Mouse (Mus musculus) kidney, embryonic 15.5 days (tissue): Measurements from ENCODE around the gene St3gal6. TPM values are rescaled to one million over a fixed set of nuclear protein-coding genes. Genes with fewer than 3 reads are reported as not detected.

Experiments
- ATAC-seq: fragments of 200-750 bp; cut with Nextera tagmentation; replicated peaks from 2 replicates; pipeline ENCODE4 v1.8.0; 2017; ENCODE audit warnings: moderate TSS enrichment; ENCODE audit not compliant: low FRiP score
- H3K27ac ChIP-seq: fragments of 300-500 bp; sonication (generic); 2 replicates; pipeline ENCODE4 v1.5.1; 2015; ENCODE audit warnings: mild to moderate bottlenecking, inconsistent platforms
- H3K27me3 ChIP-seq: fragments of 300-500 bp; sonication (generic); 2 replicates; pipeline ENCODE4 v1.6.1; 2015; ENCODE audit warnings: inconsistent platforms
- H3K36me3 ChIP-seq: fragments of 300-500 bp; sonication (generic); 2 replicates; pipeline ENCODE4 v1.6.1; 2015; ENCODE audit warnings: inconsistent platforms
- H3K4me1 ChIP-seq: fragments of 300-500 bp; sonication (generic); 2 replicates; pipeline ENCODE4 v1.6.1; 2015; ENCODE audit warnings: inconsistent platforms
- H3K4me2 ChIP-seq: fragments of 300-500 bp; sonication (generic); 2 replicates; pipeline ENCODE4 v1.6.1; 2015; ENCODE audit warnings: moderate library complexity, mild to moderate bottlenecking, inconsistent platforms
- H3K4me3 ChIP-seq: fragments of 300-500 bp; sonication (generic); replicated peaks from 2 replicates; pipeline ENCODE4 v1.5.1; 2015; ENCODE audit warnings: mild to moderate bottlenecking, inconsistent platforms
- H3K9ac ChIP-seq: fragments of 300-500 bp; sonication (generic); 2 replicates; pipeline ENCODE4 v1.6.1; 2015; ENCODE audit warnings: mild to moderate bottlenecking, inconsistent platforms
- H3K9me3 ChIP-seq: fragments of 300-500 bp; sonication (generic); replicated peaks from 2 replicates; pipeline ENCODE4 v1.6.1; 2016; ENCODE audit warnings: inconsistent platforms
- WGBS: fragments of 180-500 bp; shearing (Covaris S2); methylation state at CpG from one replicate; pipeline ENCODE4 v1.1.7; 2015; ENCODE audit warnings: mixed read lengths; 5-methylcytosine and 5-hydroxymethylcytosine counted together
- polyA plus RNA-seq: library from polyadenylated mRNA; unstranded; fragments of >200 nt; fragmentation: Nextera tagmentation; extraction: Ambion mirVana; gene quantifications from 2 replicates; pipeline ENCODE4 v1.2.1, GENCODE M21; 2015

Gene St3gal6
- polyA plus RNA-seq, 1 experiment from 2014 or later, result 71.9 TPM

- WGBS, result 85% methylated on average over 7 of the region's 7 CpGs
- Histone ChIP-seq H3K27ac (no peak overlapping the region), H3K4me3 (no peak overlapping the region), H3K36me3 (no peaks in the 10 kb centered on the region), H3K4me2 (no peak overlapping the region), H3K9me3 (no peaks in the 10 kb centered on the region), H3K4me1 (peaks cover 18% of the 10 kb centered on the region), H3K9ac (no peak overlapping the region), H3K27me3 (no peaks in the 10 kb centered on the region)
- no peak for ATAC-seq
Measured at GRCm38 (mm10) chr16:58534245-58535142, 10.5 kb upstream of the St3gal6 start.

- Histone ChIP-seq H3K4me3 (no peak overlapping the region), H3K4me1 (peaks cover 18% of the 10 kb centered on the region), H3K27ac (no peak overlapping the region), H3K27me3 (no peaks in the 10 kb centered on the region), H3K4me2 (no peak overlapping the region), H3K36me3 (no peaks in the 10 kb centered on the region), H3K9ac (no peak overlapping the region), H3K9me3 (no peaks in the 10 kb centered on the region)
- WGBS, result 32% methylated on average over 5 of the region's 5 CpGs
- no peak for ATAC-seq
Measured at GRCm38 (mm10) chr16:58533742-58534141, 9.7 kb upstream of the St3gal6 start.

GRCm38 (mm10) chr16:58533254-58533653 is 9.2 kb upstream of the St3gal6 start:
- Histone ChIP-seq H3K4me2 (no peak overlapping the region), H3K9me3 (no peaks in the 10 kb centered on the region), H3K36me3 (no peaks in the 10 kb centered on the region), H3K27me3 (no peaks in the 10 kb centered on the region), H3K27ac (peak overlapping the region; percentile 81; the same call in 1 of the 2 replicates), H3K9ac (no peak overlapping the region), H3K4me3 (no peak overlapping the region), H3K4me1 (peaks cover 18% of the 10 kb centered on the region)
- no peak for ATAC-seq
- 75% methylated on average over 2 of the region's 2 CpGs for WGBS

GRCm38 (mm10) chr16:58532511-58532910 is 8.5 kb upstream of the St3gal6 start:
- H3K4me2 ChIP-seq, result no peak overlapping the region
- H3K9ac ChIP-seq, result no peak overlapping the region
- WGBS, result 23% methylated on average over 3 of the region's 3 CpGs
- ATAC-seq, result peak; percentile 94
- H3K4me1 ChIP-seq, result peaks cover 18% of the 10 kb centered on the region
- H3K27ac ChIP-seq, result peak overlapping the region; percentile 81
- no peaks in the 10 kb centered on the region for H3K36me3 ChIP-seq
- no peaks in the 10 kb centered on the region for H3K27me3 ChIP-seq
- H3K9me3 ChIP-seq, result no peaks in the 10 kb centered on the region
- no peak overlapping the region for H3K4me3 ChIP-seq

- WGBS, result 72% methylated on average over 5 of the region's 5 CpGs
- H3K9me3 ChIP-seq, result 0 out of 2 replicates have a peak, but pooled peaks cover 6% of the 10 kb centered on the region
- no peaks in the 10 kb centered on the region for H3K36me3 ChIP-seq
- H3K27me3 ChIP-seq, result no peaks in the 10 kb centered on the region
- H3K27ac ChIP-seq, result no peak overlapping the region
- no peak for ATAC-seq
- H3K9ac ChIP-seq, result no peak overlapping the region
- no peak overlapping the region for H3K4me2 ChIP-seq
- H3K4me1 ChIP-seq, result peaks cover 11% of the 10 kb centered on the region
- H3K4me3 ChIP-seq, result no peak overlapping the region
Measured at GRCm38 (mm10) chr16:58527817-58528216, 3.8 kb upstream of the St3gal6 start.

GRCm38 (mm10) chr16:58526729-58527128 is 2.7 kb upstream of the St3gal6 start:
- no peak overlapping the region for H3K27ac ChIP-seq
- H3K4me3 ChIP-seq, result no peak overlapping the region
- 77% methylated on average over 6 of the region's 6 CpGs for WGBS
- H3K9ac ChIP-seq, result no peak overlapping the region
- H3K36me3 ChIP-seq, result no peaks in the 10 kb centered on the region
- H3K9me3 ChIP-seq, result 0 out of 2 replicates have a peak, but pooled peaks cover 6% of the 10 kb centered on the region
- H3K4me1 ChIP-seq, result peaks cover 5% of the 10 kb centered on the region; the same call in 1 of the 2 replicates
- no peaks in the 10 kb centered on the region for H3K27me3 ChIP-seq
- no peak for ATAC-seq
- no peak overlapping the region for H3K4me2 ChIP-seq

- Histone ChIP-seq H3K4me2 (no peak overlapping the region), H3K36me3 (no peaks in the 10 kb centered on the region)
Measured at GRCm38 (mm10) chr16:58525832-58526231, 1.8 kb upstream of the St3gal6 start.

GRCm38 (mm10) chr16:58523044-58523859 is 791 bp downstream of the St3gal6 start:
- H3K36me3 ChIP-seq, result no peaks in the 10 kb centered on the region
- peak overlapping the region; percentile 96 for H3K27ac ChIP-seq
- WGBS, result under 1% methylated on average over 57 of the region's 58 CpGs
- H3K27me3 ChIP-seq, result no peaks in the 10 kb centered on the region
- peak overlapping the region; percentile 90 for H3K4me3 ChIP-seq
- H3K9ac ChIP-seq, result peak overlapping the region; percentile 94
- peak; percentile 93 for ATAC-seq
- peaks cover 14% of the 10 kb centered on the region; the same call in 1 of the 2 replicates for H3K4me1 ChIP-seq
- 0 out of 2 replicates have a peak, but pooled peaks cover 6% of the 10 kb centered on the region for H3K9me3 ChIP-seq
- H3K4me2 ChIP-seq, result peak overlapping the region; percentile 85

More at GRCm38 (mm10) chr16:58525832-58526231, 1.8 kb upstream of the St3gal6 start:
- H3K9ac ChIP-seq, result no peak overlapping the region
- peaks cover 6% of the 10 kb centered on the region; the same call in 1 of the 2 replicates for H3K4me1 ChIP-seq
- 0 out of 2 replicates have a peak, but pooled peaks cover 6% of the 10 kb centered on the region for H3K9me3 ChIP-seq
- no peak overlapping the region for H3K27ac ChIP-seq
- H3K4me3 ChIP-seq, result no peak overlapping the region
- ATAC-seq, result no peak
- no peaks in the 10 kb centered on the region for H3K27me3 ChIP-seq

GRCm38 (mm10) chr16:58522677-58523043 is 1.4 kb downstream of the St3gal6 start:
- H3K4me2 ChIP-seq, result peak overlapping the region; percentile 85
- peak overlapping the region; percentile 94 for H3K9ac ChIP-seq
- peaks cover 14% of the 10 kb centered on the region; the same call in 1 of the 2 replicates for H3K4me1 ChIP-seq
- H3K9me3 ChIP-seq, result 0 out of 2 replicates have a peak, but pooled peaks cover 6% of the 10 kb centered on the region
- ATAC-seq, result peak; percentile 47
- H3K27ac ChIP-seq, result peak overlapping the region; percentile 96
- peak overlapping the region; percentile 90 for H3K4me3 ChIP-seq
- no peaks in the 10 kb centered on the region for H3K27me3 ChIP-seq
- H3K36me3 ChIP-seq, result no peaks in the 10 kb centered on the region
- WGBS, result under 1% methylated on average over 16 of the region's 16 CpGs

GRCm38 (mm10) chr16:58521900-58522299 is 2.1 kb downstream of the St3gal6 start:
- H3K4me1 ChIP-seq, result peaks cover 14% of the 10 kb centered on the region; the same call in 1 of the 2 replicates
- no peaks in the 10 kb centered on the region for H3K27me3 ChIP-seq
- H3K36me3 ChIP-seq, result no peaks in the 10 kb centered on the region
- H3K27ac ChIP-seq, result peak overlapping the region; percentile 96
- ATAC-seq, result no peak
- 0 out of 2 replicates have a peak, but pooled peaks cover 6% of the 10 kb centered on the region for H3K9me3 ChIP-seq
- H3K4me2 ChIP-seq, result peak overlapping the region; percentile 85
- H3K9ac ChIP-seq, result peak overlapping the region; percentile 94; the same call in 1 of the 2 replicates
- peak overlapping the region; percentile 90 for H3K4me3 ChIP-seq
- WGBS, result 24% methylated on average over 7 of the region's 7 CpGs

GRCm38 (mm10) chr16:58521182-58521581 is 2.9 kb downstream of the St3gal6 start:
- H3K4me2 ChIP-seq, result peak overlapping the region; percentile 85
- H3K9ac ChIP-seq, result no peak overlapping the region
- H3K9me3 ChIP-seq, result 0 out of 2 replicates have a peak, but pooled peaks cover 6% of the 10 kb centered on the region
- H3K36me3 ChIP-seq, result no peaks in the 10 kb centered on the region
- H3K27me3 ChIP-seq, result no peaks in the 10 kb centered on the region
- ATAC-seq, result no peak
- H3K4me3 ChIP-seq, result peak overlapping the region; percentile 90
- H3K27ac ChIP-seq, result no peak overlapping the region
- WGBS, result 62% methylated on average over 4 of the region's 4 CpGs
- H3K4me1 ChIP-seq, result peaks cover 14% of the 10 kb centered on the region; the same call in 1 of the 2 replicates
